Mouse (Mus musculus) heart, embryonic 11.5 days (tissue): ENCODE measurements at regions not wholly inside any gene's neighbourhood (a gene's known extent, or its start where the extent isn't known, plus 50 kb on each side); places are given as distances from the start of the nearest gene placed in this dataset.

Experiments
- ATAC-seq: fragments of 200-750 bp; cut with Nextera tagmentation; replicated peaks from 2 replicates; pipeline ENCODE4 v1.8.0; 2017; ENCODE audit warnings: moderate library complexity; ENCODE audit not compliant: insufficient number of reproducible peaks, low FRiP score, low TSS enrichment
- H3K27ac ChIP-seq: fragments of 300-500 bp; sonication (generic); 2 replicates; pipeline ENCODE4 v1.5.1; 2014; ENCODE audit warnings: mild to moderate bottlenecking, low read depth, low read length
- H3K27me3 ChIP-seq: fragments of 300-500 bp; sonication (generic); 2 replicates; pipeline ENCODE4 v1.6.1; 2014; ENCODE audit warnings: mild to moderate bottlenecking, low read length, mixed read lengths; ENCODE audit not compliant: control insufficient read depth, insufficient read depth
- H3K36me3 ChIP-seq: fragments of 300-500 bp; sonication (generic); 2 replicates; pipeline ENCODE4 v1.6.1; 2014; ENCODE audit warnings: mild to moderate bottlenecking, low read length, moderate library complexity, mixed read lengths; ENCODE audit not compliant: control insufficient read depth, insufficient read depth
- H3K4me1 ChIP-seq: fragments of 300-500 bp; sonication (generic); 2 replicates; pipeline ENCODE4 v1.6.1; 2014; ENCODE audit warnings: low read length; ENCODE audit not compliant: control insufficient read depth, insufficient read depth
- H3K4me2 ChIP-seq: fragments of 300-500 bp; sonication (generic); 2 replicates; pipeline ENCODE4 v1.6.1; 2014; ENCODE audit warnings: mild to moderate bottlenecking, moderate library complexity
- H3K4me3 ChIP-seq: fragments of 300-500 bp; sonication (generic); 2 replicates; pipeline ENCODE4 v1.5.1; 2014; ENCODE audit warnings: low read depth, low read length
- H3K9ac ChIP-seq: fragments of 300-500 bp; sonication (generic); 2 replicates; pipeline ENCODE4 v1.6.1; 2014; ENCODE audit warnings: mild to moderate bottlenecking, low read depth, low read length, moderate library complexity
- H3K9me3 ChIP-seq: fragments of 300-500 bp; sonication (generic); replicated peaks from 2 replicates; pipeline ENCODE4 v1.6.1; 2016; ENCODE audit warnings: low read length; ENCODE audit not compliant: control insufficient read depth
- WGBS: fragments of 180-500 bp; shearing (Covaris S2); extraction: QIAGEN DNeasy Blood & Tissue Kit; methylation state at CpG from one replicate; pipeline ENCODE4 v1.1.7; 2014; ENCODE audit not compliant: insufficient replicate concordance; 5-methylcytosine and 5-hydroxymethylcytosine counted together

DNA sequence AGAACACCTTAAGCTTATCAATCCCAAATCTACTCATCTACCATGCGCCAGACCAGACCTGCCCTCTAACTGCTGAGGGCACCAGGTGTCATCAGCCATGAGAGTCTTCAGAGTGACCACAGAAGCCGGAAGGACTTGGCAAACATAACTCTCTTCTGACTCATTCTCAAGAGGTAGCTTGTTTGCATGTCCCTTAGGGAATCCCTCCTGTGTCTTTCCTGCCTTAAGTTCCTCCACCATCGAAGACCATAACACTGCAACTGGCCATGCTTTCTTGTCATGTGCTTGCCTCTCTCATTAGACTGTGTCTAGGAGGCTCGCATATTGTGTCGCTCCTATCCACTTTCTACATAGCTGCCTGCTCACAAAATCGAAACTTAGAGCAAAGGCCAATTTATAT lies 226.1 kb upstream of the Ncam1 start:
- no peaks in the 10 kb centered on the region for H3K36me3 ChIP-seq
- ATAC-seq, result no peak
- no peak overlapping the region for H3K9ac ChIP-seq
- H3K27ac ChIP-seq, result no peak overlapping the region
- H3K9me3 ChIP-seq, result no peaks in the 10 kb centered on the region
- no peaks in the 10 kb centered on the region for H3K27me3 ChIP-seq
- H3K4me1 ChIP-seq, result no peaks in the 10 kb centered on the region
- 77% methylated on average over 6 of the region's 6 CpGs for WGBS
- no peak overlapping the region for H3K4me2 ChIP-seq
- no peak overlapping the region for H3K4me3 ChIP-seq

DNA sequence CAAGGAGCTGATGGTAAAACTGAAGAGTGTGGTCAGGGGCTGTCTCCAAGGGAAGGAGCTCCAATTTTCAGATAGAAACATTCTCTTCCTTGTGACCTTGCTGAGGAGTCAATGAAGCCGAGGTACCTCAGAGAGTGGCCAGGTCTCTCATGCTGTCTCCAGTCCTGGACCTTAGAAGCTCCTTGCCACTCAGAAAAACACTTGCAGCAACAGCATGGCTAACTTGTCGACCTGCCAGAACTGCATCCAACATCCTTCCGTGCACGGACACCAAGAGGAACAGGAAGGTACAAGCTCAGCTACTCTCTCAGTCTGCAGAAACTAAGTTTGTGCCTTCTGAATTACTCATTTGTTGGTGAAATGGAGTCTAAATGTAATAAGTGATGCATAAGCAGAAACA lies 214.9 kb upstream of the Ncam1 start:
- WGBS, result 76% methylated on average over 4 of the region's 4 CpGs
- H3K4me2 ChIP-seq, result no peak overlapping the region
- no peaks in the 10 kb centered on the region for H3K36me3 ChIP-seq
- H3K27ac ChIP-seq, result no peak overlapping the region
- no peak for ATAC-seq
- H3K27me3 ChIP-seq, result no peaks in the 10 kb centered on the region
- H3K4me3 ChIP-seq, result no peak overlapping the region
- H3K4me1 ChIP-seq, result no peaks in the 10 kb centered on the region
- H3K9me3 ChIP-seq, result no peaks in the 10 kb centered on the region
- no peak overlapping the region for H3K9ac ChIP-seq

- H3K9ac ChIP-seq, result 0 out of 2 replicates have a peak overlapping the region, but pooled peaks have one; percentile 28
- no peak overlapping the region for H3K4me3 ChIP-seq
- H3K36me3 ChIP-seq, result no peaks in the 10 kb centered on the region
- ATAC-seq, result peak; percentile 61; the same call in 1 of the 2 replicates
- H3K27ac ChIP-seq, result peak overlapping the region; percentile 85
- H3K27me3 ChIP-seq, result no peaks in the 10 kb centered on the region
- no peak overlapping the region; the same call in 1 of the 2 replicates for H3K4me2 ChIP-seq
- peaks cover 6% of the 10 kb centered on the region for H3K4me1 ChIP-seq
- no peaks in the 10 kb centered on the region for H3K9me3 ChIP-seq
- WGBS, result 42% methylated on average over 8 of the region's 8 CpGs
Observed at GRCm38 (mm10) chr9:50005757-50006576, 207.2 kb upstream of the Ncam1 start.

- Histone ChIP-seq H3K27ac (no peak overlapping the region), H3K9ac (no peak overlapping the region), H3K4me3 (no peak overlapping the region), H3K4me1 (peaks cover 6% of the 10 kb centered on the region), H3K9me3 (no peaks in the 10 kb centered on the region), H3K36me3 (no peaks in the 10 kb centered on the region), H3K27me3 (no peaks in the 10 kb centered on the region), H3K4me2 (no peak overlapping the region)
- 72% methylated on average over 6 of the region's 6 CpGs for WGBS
- ATAC-seq, result no peak
Observed at GRCm38 (mm10) chr9:50002695-50003094, 204.0 kb upstream of the Ncam1 start.

- H3K27ac ChIP-seq, result no peak overlapping the region
- ATAC-seq, result no peak
- H3K4me2 ChIP-seq, result no peak overlapping the region
- no peaks in the 10 kb centered on the region; the same call in 1 of the 2 replicates for H3K4me1 ChIP-seq
- H3K27me3 ChIP-seq, result no peaks in the 10 kb centered on the region
- H3K9me3 ChIP-seq, result peaks cover 3% of the 10 kb centered on the region; the same call in 1 of the 2 replicates
- H3K9ac ChIP-seq, result no peak overlapping the region
- WGBS, result 80% methylated on average over 13 of the region's 13 CpGs
- no peak overlapping the region for H3K4me3 ChIP-seq
- no peaks in the 10 kb centered on the region for H3K36me3 ChIP-seq
Observed at GRCm38 (mm10) chr9:50000497-50001404, 202.0 kb upstream of the Ncam1 start.

GRCm38 (mm10) chr9:49999970-50000369 lies 201.2 kb upstream of the Ncam1 start:
- Histone ChIP-seq H3K36me3 (0 out of 2 replicates have a peak, but pooled peaks cover 1% of the 10 kb centered on the region), H3K27ac (no peak overlapping the region), H3K4me1 (no peaks in the 10 kb centered on the region; the same call in 1 of the 2 replicates), H3K4me3 (no peak overlapping the region), H3K9me3 (peaks cover 7% of the 10 kb centered on the region; the same call in 1 of the 2 replicates), H3K4me2 (no peak overlapping the region), H3K9ac (no peak overlapping the region), H3K27me3 (no peaks in the 10 kb centered on the region)
- ATAC-seq, result no peak
- 34% methylated on average over 1 of the region's 1 CpGs for WGBS

- 47% methylated on average over 3 of the region's 3 CpGs for WGBS
- no peak overlapping the region for H3K27ac ChIP-seq
- 0 out of 2 replicates have a peak, but pooled peaks cover 2% of the 10 kb centered on the region for H3K36me3 ChIP-seq
- H3K27me3 ChIP-seq, result no peaks in the 10 kb centered on the region
- no peak for ATAC-seq
- no peak overlapping the region for H3K9ac ChIP-seq
- H3K4me2 ChIP-seq, result no peak overlapping the region
- H3K4me3 ChIP-seq, result no peak overlapping the region
- no peaks in the 10 kb centered on the region; the same call in 1 of the 2 replicates for H3K4me1 ChIP-seq
- H3K9me3 ChIP-seq, result peaks cover 8% of the 10 kb centered on the region; the same call in 1 of the 2 replicates
Observed at GRCm38 (mm10) chr9:49998101-49998500, 199.4 kb upstream of the Ncam1 start.

GRCm38 (mm10) chr9:49989464-49990271 lies 190.9 kb upstream of the Ncam1 start:
- Histone ChIP-seq H3K9me3 (no peaks in the 10 kb centered on the region), H3K4me2 (peak overlapping the region; percentile 45), H3K4me1 (peaks cover 9% of the 10 kb centered on the region), H3K36me3 (no peaks in the 10 kb centered on the region), H3K27ac (peak overlapping the region; percentile 29; the same call in 1 of the 2 replicates), H3K9ac (no peak overlapping the region), H3K27me3 (no peaks in the 10 kb centered on the region), H3K4me3 (no peak overlapping the region)
- WGBS, result 36% methylated on average over 14 of the region's 14 CpGs
- peak; percentile 89 for ATAC-seq
